Mouse (Mus musculus) kidney, adult 2 months (tissue): ENCODE measurements around the gene Kcnn1.

Experiments used
- CTCF ChIP-seq: fragments of 200-500 bp; conservative IDR thresholded peaks from 2 replicates; pipeline ENCODE4 v1.5.1; 2011; ENCODE audit warnings: low read depth, mild to moderate bottlenecking, control low read depth, low read length, moderate library complexity, mixed read lengths; ENCODE audit not compliant: insufficient read depth, insufficient read length
- POLR2A ChIP-seq: fragments of 200-500 bp; IDR thresholded peaks from one replicate; pipeline ENCODE4 v1.6.1; 2011; ENCODE audit warnings: low read depth, low read length, control low read depth

DNA sequence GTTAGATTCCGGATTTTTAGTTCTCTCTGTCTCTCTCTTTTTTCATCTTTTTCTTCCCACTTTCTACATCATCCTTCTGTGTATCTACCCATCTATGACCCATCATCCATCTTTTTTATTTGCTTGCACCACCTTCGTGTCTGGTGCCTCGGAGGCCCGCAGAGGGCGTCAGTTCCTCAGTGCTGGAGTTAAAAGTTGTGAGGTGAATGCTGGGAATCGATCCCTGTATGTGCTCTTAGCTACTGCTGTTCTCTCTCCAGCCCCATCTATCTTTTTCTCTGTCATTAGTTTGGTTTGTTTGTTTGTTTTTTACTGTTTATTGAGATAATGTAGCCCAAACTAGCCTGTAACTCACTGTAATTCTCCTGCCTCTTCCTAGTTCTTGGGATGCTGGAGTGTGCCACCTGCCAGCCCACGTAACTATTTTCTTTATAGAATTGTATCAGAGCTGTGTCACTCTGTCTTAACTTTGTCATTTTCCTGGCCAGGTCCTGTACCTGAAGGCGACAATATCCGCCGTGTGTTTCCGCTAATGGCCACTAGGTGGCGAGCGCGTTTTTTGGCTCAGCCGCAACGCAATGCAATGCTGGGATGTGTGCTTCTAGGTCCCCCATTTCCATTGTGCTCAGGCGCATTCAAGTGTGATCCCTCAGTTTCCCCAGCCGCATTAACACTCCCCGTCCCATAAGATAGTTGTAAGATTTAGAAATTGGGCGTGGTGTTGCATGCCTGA, 34.8 kb upstream of the Kcnn1 start:
- TF ChIP-seq POLR2A = no peak
- TF ChIP-seq CTCF = peak; percentile 97
